Mouse (Mus musculus) cortical plate, adult 2 months (tissue): ENCODE data around the gene Rassf7.

Experiments used
- CTCF ChIP-seq: fragments of 200-500 bp; IDR thresholded peaks from 2 replicates; pipeline ENCODE4 v1.5.1; 2011; ENCODE audit warnings: mild to moderate bottlenecking, control low read depth, low read length; ENCODE audit not compliant: insufficient read depth; ENCODE audit errors: extremely low read depth
- POLR2A ChIP-seq: fragments of 200-500 bp; IDR thresholded peaks from 2 replicates; pipeline ENCODE4 v1.6.1; 2011; ENCODE audit warnings: mild to moderate bottlenecking, low read length, control low read depth; ENCODE audit not compliant: insufficient read depth; ENCODE audit errors: extremely low read depth

- TF ChIP-seq CTCF (no peak), POLR2A (no peak)
These were observed 22.3 kb upstream of the Rassf7 start for GRCm38 (mm10) chr7:141193348-141193856.
